Comparison of ENCODE assay signal across 10 mouse cellular contexts in genomic region chr2:74388078-74388477, GRCm38 (mm10).
DNase-seq lines count a peak whose midpoint lies in the region.
"Had no signal": no experiment of that assay in that cellular context is flagged by ENCODE, and none has a peak within 500 bp of the region (broad histone marks: within the 10 kb centered on the region; RNA-seq: fewer than 3 reads in every experiment).

No protein-coding gene starts in this region.

- intact Hi-C loops in left cerebral cortex, postnatal 14 days (cut with DNase I): no loop called here

- peak; percentile 37 for DNase-seq in heart, adult 11 months
- no peak for DNase-seq in heart, adult 18-20 months
- peak; percentile 7 for DNase-seq in right cerebral cortex, postnatal 25 days
- no peak for DNase-seq in right cerebral cortex, postnatal 4 days
- peak; percentile 22 to 40 for DNase-seq in left cerebral cortex, postnatal 14 days (ENCODE audit: low spot score in 2 of 2)
- no peak for DNase-seq in urinary bladder, postnatal 14 days (ENCODE audit: low spot score)
- DNase-seq: adrenal gland, postnatal 14 days; cerebellum, adult 18-20 months; cerebellum, postnatal 10 days; gastrocnemius, postnatal 10 days had no signal

Comparison
In these comparisons a context has a peak if more than half of its experiments do, and no peak if none do; other contexts are left out.
1. DNase-seq: peak in heart, adult 11 months (single experiment), right cerebral cortex, postnatal 25 days (single experiment) and left cerebral cortex, postnatal 14 days (2 of 2); none in heart, adult 18-20 months (0 of 2), right cerebral cortex, postnatal 4 days (single experiment) and urinary bladder, postnatal 14 days (single experiment).